Mouse (Mus musculus) MEL (cell line): Measurements from ENCODE around the gene C2cd4b. TPM values are rescaled to one million over a fixed set of nuclear protein-coding genes. Genes with fewer than 3 reads are reported as not detected.

Experiments
- DNase-seq: peaks from one replicate; pipeline ENCODE4 v3.0.0; 2011; ENCODE audit warnings: low read depth, low spot score
- H3K27ac ChIP-seq: 2 replicates; pipeline ENCODE4 v1.5.1; 2012; ENCODE audit warnings: low read depth, mild to moderate bottlenecking, control low read depth, low read length, moderate library complexity; ENCODE audit not compliant: control insufficient read depth
- H3K27me3 ChIP-seq, 2 experiments: fragments of 150-350 bp in 1 of 2; sonication (generic) in 1 of 2; 2 replicates each; pipeline ENCODE4 v1.6.1; 2012; ENCODE audit warnings: low read length in 2 of 2, mild to moderate bottlenecking in 2 of 2, improper control_type of control experiment in 1 of 2, moderate library complexity in 1 of 2; ENCODE audit not compliant: insufficient read depth in 2 of 2, control insufficient read depth in 1 of 2
- H3K36me3 ChIP-seq, 2 experiments: 2 replicates each; pipeline ENCODE4 v1.6.1; 2012 to 2014; ENCODE audit warnings: low read length in 2 of 2, improper control_type of control experiment in 1 of 2, inconsistent platforms in 1 of 2, mild to moderate bottlenecking in 1 of 2; ENCODE audit not compliant: insufficient read depth in 2 of 2, control insufficient read depth in 1 of 2
- H3K4me1 ChIP-seq, 2 experiments: fragments of 150-350 bp in 1 of 2; sonication (generic) in 1 of 2; 2 replicates each; pipeline ENCODE4 v1.6.1; 2012; ENCODE audit warnings: low read length in 2 of 2, improper control_type of control experiment in 1 of 2, mild to moderate bottlenecking in 1 of 2; ENCODE audit not compliant: insufficient read depth in 2 of 2, control insufficient read depth in 1 of 2
- H3K4me3 ChIP-seq, 2 experiments: fragments of 150-350 bp in 1 of 2; sonication (generic) in 1 of 2; 2 replicates each; pipeline ENCODE4 v1.5.1; 2012; ENCODE audit warnings: low read depth in 2 of 2, low read length in 2 of 2, mild to moderate bottlenecking in 2 of 2, moderate library complexity in 2 of 2, control low read depth in 1 of 2, improper control_type of control experiment in 1 of 2; ENCODE audit not compliant: control insufficient read depth in 1 of 2, insufficient read depth in 1 of 2
- H3K79me2 ChIP-seq: 2 replicates; pipeline ENCODE4 v1.6.1; 2012; ENCODE audit warnings: mild to moderate bottlenecking, low read length, moderate library complexity; ENCODE audit not compliant: control insufficient read depth, poor library complexity, insufficient read depth
- H3K9ac ChIP-seq: 2 replicates; pipeline ENCODE4 v1.6.1; 2012; ENCODE audit warnings: low read depth, mild to moderate bottlenecking, control low read depth, low read length, moderate library complexity; ENCODE audit not compliant: control insufficient read depth, poor library complexity, severe bottlenecking
- H3K9me3 ChIP-seq: fragments of 150-350 bp; sonication (generic); replicated peaks from 2 replicates; pipeline ENCODE4 v1.6.1; 2012; ENCODE audit warnings: mild to moderate bottlenecking, low read length, improper control_type of control experiment, moderate library complexity; ENCODE audit not compliant: insufficient read depth
- BHLHE40 ChIP-seq: IDR thresholded peaks from 2 replicates; pipeline ENCODE4 v1.6.1; 2012; ENCODE audit warnings: low read depth, mild to moderate bottlenecking, inconsistent platforms, low read length, improper control_type of control experiment, borderline replicate concordance
- CHD2 ChIP-seq: IDR thresholded peaks from 2 replicates; pipeline ENCODE4 v1.6.1; 2011; ENCODE audit warnings: low read length, improper control_type of control experiment
- CTCF ChIP-seq, 3 experiments: IDR thresholded peaks in 2 of 3; conservative IDR thresholded peaks in 1 of 3; 2 replicates each; pipeline ENCODE4 v1.5.1; 2011 to 2012; ENCODE audit warnings: low read length in 3 of 3, low read depth in 2 of 3, mild to moderate bottlenecking in 2 of 3, improper control_type of control experiment in 1 of 3, inconsistent platforms in 1 of 3, mixed read lengths in 1 of 3, moderate library complexity in 1 of 3; ENCODE audit not compliant: control insufficient read depth in 1 of 3, insufficient read depth in 1 of 3, poor library complexity in 1 of 3, severe bottlenecking in 1 of 3
- E2F4 ChIP-seq: IDR thresholded peaks from 2 replicates; pipeline ENCODE4 v1.6.1; 2011; ENCODE audit warnings: low read depth, low read length, improper control_type of control experiment, borderline replicate concordance
- ETS1 ChIP-seq: IDR thresholded peaks from 2 replicates; pipeline ENCODE4 v1.6.1; 2012; ENCODE audit warnings: low read depth, mild to moderate bottlenecking, inconsistent platforms, low read length, improper control_type of control experiment, moderate library complexity
- GABPA ChIP-seq: IDR thresholded peaks from 2 replicates; pipeline ENCODE4 v1.6.1; 2012; ENCODE audit warnings: low read depth, mild to moderate bottlenecking, inconsistent platforms, low read length, improper control_type of control experiment, moderate library complexity
- GATA1 ChIP-seq: IDR thresholded peaks from 2 replicates; pipeline ENCODE4 v1.6.1; 2011; ENCODE audit warnings: low read depth, low read length, improper control_type of control experiment
- HCFC1 ChIP-seq: IDR thresholded peaks from 2 replicates; pipeline ENCODE4 v1.6.1; 2012; ENCODE audit warnings: low read depth, mild to moderate bottlenecking, inconsistent platforms, low read length, improper control_type of control experiment, moderate library complexity
- KAT2A ChIP-seq: conservative IDR thresholded peaks from 2 replicates; pipeline ENCODE4 v1.6.1; 2012; ENCODE audit warnings: low read depth, low read length, improper control_type of control experiment, inconsistent platforms
- MAFK ChIP-seq: IDR thresholded peaks from 2 replicates; pipeline ENCODE4 v1.6.1; 2011; ENCODE audit warnings: low read depth, mild to moderate bottlenecking, low read length, improper control_type of control experiment, borderline replicate concordance
- MEF2A ChIP-seq: IDR thresholded peaks from 2 replicates; pipeline ENCODE4 v1.6.1; 2014; ENCODE audit warnings: low read depth, mild to moderate bottlenecking, inconsistent platforms, low read length, improper control_type of control experiment; ENCODE audit not compliant: poor library complexity, insufficient replicate concordance, severe bottlenecking; ENCODE audit errors: extremely low read depth
- MYB ChIP-seq: IDR thresholded peaks from 2 replicates; pipeline ENCODE4 v1.6.1; 2011; ENCODE audit warnings: mild to moderate bottlenecking, low read depth, low read length, improper control_type of control experiment
- MYC ChIP-seq: IDR thresholded peaks from 2 replicates; pipeline ENCODE4 v1.6.1; 2011; ENCODE audit warnings: low read depth, mild to moderate bottlenecking, low read length, improper control_type of control experiment, moderate library complexity
- NRF1 ChIP-seq: IDR thresholded peaks from 2 replicates; pipeline ENCODE4 v1.6.1; 2014; ENCODE audit warnings: low read depth, mild to moderate bottlenecking, inconsistent platforms, low read length, improper control_type of control experiment, moderate library complexity; ENCODE audit not compliant: poor library complexity, insufficient read depth, severe bottlenecking
- POLR2AphosphoS5 ChIP-seq: IDR thresholded peaks from 2 replicates; pipeline ENCODE4 v1.6.1; 2012; ENCODE audit warnings: low read depth, borderline replicate concordance, mild to moderate bottlenecking, inconsistent platforms, low read length, moderate library complexity, mixed read lengths
- TAL1 ChIP-seq: IDR thresholded peaks from 2 replicates; pipeline ENCODE4 v1.6.1; 2012; ENCODE audit warnings: mild to moderate bottlenecking, inconsistent platforms, low read length, moderate library complexity, mixed read lengths
- ZKSCAN1 ChIP-seq: IDR thresholded peaks from 2 replicates; pipeline ENCODE4 v1.6.1; 2012; ENCODE audit warnings: low read depth, mild to moderate bottlenecking, inconsistent platforms, low read length, improper control_type of control experiment, moderate library complexity
- ZNF384 ChIP-seq: IDR thresholded peaks from 2 replicates; pipeline ENCODE4 v1.6.1; 2012; ENCODE audit warnings: low read depth, mild to moderate bottlenecking, inconsistent platforms, low read length, improper control_type of control experiment
- polyA plus RNA-seq, 2 experiments: library from polyadenylated mRNA; stranded (reverse) in 1 of 2; unstranded in 1 of 2; fragments of >175 nt in 1 of 2; fragments of >200 nt in 1 of 2; gene quantifications; 2 replicates each; pipeline versions ENCODE4 v1.2.1 to v1.2.4; 2012; ENCODE audit warnings: low replicate concordance in 2 of 2, low read depth in 1 of 2; ENCODE audit not compliant: insufficient read length in 2 of 2, insufficient read depth in 1 of 2, missing spikeins in 1 of 2
- total RNA-seq: library from RNA; depleted of rRNA; stranded (reverse); fragments of 300-350 nt; gene quantifications from 2 replicates; pipeline ENCODE4 v1.2.3, GENCODE M21; 2012

C2cd4b gene
- total and polyA plus RNA-seq, 3 experiments, result not detected

- Histone ChIP-seq H3K9ac (no peak overlapping the region), H3K4me3 (no peak overlapping the region), H3K79me2 (no peaks in the 10 kb centered on the region), H3K36me3 (no peaks in the 10 kb centered on the region), H3K4me1 (no peaks in the 10 kb centered on the region), H3K27ac (no peak overlapping the region), H3K9me3 (no peaks in the 10 kb centered on the region), H3K27me3 (peaks cover 0 to 1% of the 10 kb centered on the region in 2 experiments; a peak in 1 of 4 replicates)
- TF ChIP-seq GATA1, result no peak
- TF ChIP-seq HCFC1, result no peak
- no peak for TF ChIP-seq CHD2
- no peak for TF ChIP-seq TAL1
- TF ChIP-seq ZKSCAN1, result no peak
- no peak for TF ChIP-seq MEF2A
- TF ChIP-seq MYC, result no peak
- no peak for TF ChIP-seq ETS1
- no peak for DNase-seq
Observed at GRCm38 (mm10) chr9:67778553-67778952, 19.3 kb downstream of the C2cd4b start.

DNA sequence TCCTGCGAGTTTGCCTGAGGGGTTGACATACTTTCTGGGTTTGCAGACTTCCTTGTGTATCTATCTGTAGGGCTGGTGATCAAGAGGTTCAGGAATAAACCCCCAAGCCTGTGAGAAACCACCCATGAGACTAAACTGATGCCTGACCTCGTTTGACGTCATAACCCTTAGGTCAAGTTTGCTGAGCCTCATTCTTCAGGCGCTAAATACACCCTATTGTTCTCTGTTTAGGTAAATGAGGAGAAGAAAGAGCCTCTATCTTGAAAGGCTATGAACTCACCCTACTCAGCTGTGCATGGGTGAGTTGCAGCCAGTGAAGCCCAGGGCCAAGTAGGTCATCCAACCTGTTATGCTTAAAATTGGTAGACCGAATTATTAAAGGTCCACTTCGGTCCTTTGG lies 23.5 kb downstream of the C2cd4b start:
- H3K79me2 ChIP-seq, result no peaks in the 10 kb centered on the region
- no peak for DNase-seq
- H3K4me1 ChIP-seq, result no peaks in the 10 kb centered on the region
- no peak overlapping the region for H3K27ac ChIP-seq
- no peak overlapping the region for H3K4me3 ChIP-seq
- no peak overlapping the region for H3K9ac ChIP-seq
- no peaks in the 10 kb centered on the region for H3K9me3 ChIP-seq
- TF ChIP-seq ETS1 (no peak), BHLHE40 (no peak), E2F4 (no peak), MYB (no peak), GABPA (no peak), KAT2A (no peak), MAFK (no peak), MYC (no peak), ZNF384 (no peak), NRF1 (no peak), GATA1 (no peak), TAL1 (no peak), CTCF (IDR thresholded peaks at IDR 0.05 in 2 of 3, conservative IDR thresholded peaks at IDR 0.05 in 1 of 3; ENCODE audit: control insufficient read depth in 1 of 3, insufficient read depth in 1 of 3, low read depth in 2 of 3, low read length in 3 of 3, poor library complexity in 1 of 3, severe bottlenecking in 1 of 3) (no peak), POLR2AphosphoS5 (no peak)
- H3K27me3 ChIP-seq, result no peaks in the 10 kb centered on the region
- H3K36me3 ChIP-seq, result no peaks in the 10 kb centered on the region
